Mouse (Mus musculus) gastrocnemius, postnatal 14 days (tissue): Measurements from ENCODE around the gene Yipf3. TPM values are rescaled to one million over a fixed set of nuclear protein-coding genes. Genes with fewer than 3 reads are reported as not detected.

Experiments
- microRNA-seq, 2 experiments: library from miRNA; unstranded; fragments of <30 nt; microRNA quantifications; one replicate each; pipeline ENCODE4 v1.2.0; 2021
- total RNA-seq, 2 experiments: library from RNA; stranded (reverse); gene quantifications; 2 replicates each; pipeline ENCODE4 v1.2.3; 2021

Gene Yipf3
- total RNA-seq, 2 experiments from 2014 or later = 59.0 to 62.2 TPM

Small RNAs within 50 kb of the gene (microRNA-seq; reads per million reads assigned to microRNA genes)
- 0 reads per million in 2 experiments for gene Mir693

Other genes with a start within 250 kb of the Yipf3 start
- gene Vegfa, start 215.7 kb upstream of the Yipf3 start, total RNA-seq = 10 to 100 TPM; 73.9 to 95.9 TPM
- 10 to 100 TPM; 61.3 to 61.8 TPM for gene Mrps18a, start 137.1 kb upstream of the Yipf3 start, total RNA-seq
- gene Rsph9, start 103.9 kb upstream of the Yipf3 start, total RNA-seq = under 1 TPM; 0.43 to 0.66 TPM
- gene Mad2l1bp, start 94.5 kb upstream of the Yipf3 start, total RNA-seq = 10 to 100 TPM; 14.6 to 15.6 TPM
- gene Gtpbp2, start 87.0 kb upstream of the Yipf3 start, total RNA-seq = 10 to 100 TPM; 45.4 to 56.3 TPM
- gene Polh, start 45.4 kb upstream of the Yipf3 start, total RNA-seq = 10 to 100 TPM; 11.2 to 13.5 TPM
- gene Xpo5, start 45.3 kb upstream of the Yipf3 start, total RNA-seq = 10 to 100 TPM; 11.5 to 12.6 TPM
- 10 to 100 TPM; 14.5 to 15.1 TPM for gene Polr1c, start within 50 bp of the Yipf3 start, total RNA-seq
- under 1 TPM; 0.29 to 0.84 TPM for gene Lrrc73, start 5.5 kb downstream of the Yipf3 start, total RNA-seq
- gene Tjap1, start 34.9 kb downstream of the Yipf3 start, total RNA-seq = 10 to 100 TPM; 34.9 to 42.0 TPM
- gene Dlk2, start 49.3 kb downstream of the Yipf3 start, total RNA-seq = under 1 TPM; 0.35 to 0.59 TPM
- 1 to 10 TPM; 2.3 to 2.8 TPM for gene Abcc10, start 80.3 kb downstream of the Yipf3 start, total RNA-seq
- 10 to 100 TPM; 12.8 to 13.6 TPM for gene Zfp318, start 135.7 kb downstream of the Yipf3 start, total RNA-seq
- 1 to 10 TPM in 1 of 2 experiments, under 1 TPM in 1; 0.78 to 1.7 TPM for gene Crip3, start 180.8 kb downstream of the Yipf3 start, total RNA-seq
- gene Slc22a7, start 190.4 kb downstream of the Yipf3 start, total RNA-seq = not detected
- 1 to 10 TPM; 3.3 to 4.6 TPM for gene Ttbk1, start 239.6 kb downstream of the Yipf3 start, total RNA-seq
- gene Dnph1, start 248.6 kb downstream of the Yipf3 start, total RNA-seq = 1 to 10 TPM; 4.8 to 6.3 TPM